Mouse (Mus musculus): ENCODE data around the gene Dpf3.

DNA sequence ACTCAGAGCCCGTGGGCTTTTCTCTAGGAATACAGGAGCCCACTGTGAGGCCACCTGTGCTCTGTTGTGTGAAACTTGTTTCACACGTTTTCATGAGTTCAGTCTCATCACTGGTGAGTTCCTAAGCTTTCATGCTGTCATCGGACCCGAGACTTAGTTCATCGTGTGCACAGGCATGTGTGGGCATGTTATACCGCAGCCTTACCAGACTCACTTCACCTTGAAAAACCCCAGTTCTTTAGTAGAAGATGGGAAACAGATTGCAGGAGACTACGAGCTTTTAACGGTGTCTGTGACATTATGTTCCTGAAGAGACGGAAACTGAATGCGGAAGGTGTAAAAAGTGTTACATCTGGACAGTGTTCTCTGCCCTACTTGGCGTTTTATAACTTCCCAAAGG lies 47.9 kb upstream of the Dpf3 start:
- TF ChIP-seq CTCF (IDR thresholded peaks at IDR 0.05; ENCODE audit: extremely low read depth, insufficient read depth, low read length) (no peak), POLR2A (IDR thresholded peaks at IDR 0.05; ENCODE audit: extremely low read depth, insufficient read depth, low read length) (no peak)
